Mouse (Mus musculus) small intestine, adult 2 months (tissue): Measurements from ENCODE around the gene Foxc2. TPM values are rescaled to one million over a fixed set of nuclear protein-coding genes. Genes with fewer than 3 reads are reported as not detected.
"Not testable (repeated sequence)": the region's sequence is repeated elsewhere in the genome, so short reads cannot be mapped to it uniquely, and the experiment has no call there.

Experiments used
- H3K27ac ChIP-seq: fragments of 200-500 bp; 2 replicates; pipeline ENCODE4 v1.5.1; 2012; ENCODE audit warnings: low read depth, low read length, control low read depth, inconsistent platforms; ENCODE audit not compliant: insufficient read depth
- H3K27me3 ChIP-seq: fragments of 200-500 bp; 2 replicates; pipeline ENCODE4 v1.6.1; 2012; ENCODE audit warnings: mild to moderate bottlenecking, moderate library complexity, low read length, inconsistent platforms; ENCODE audit not compliant: control insufficient read depth, insufficient read depth
- H3K36me3 ChIP-seq: fragments of 200-500 bp; 2 replicates; pipeline ENCODE4 v1.6.1; 2012; ENCODE audit warnings: mild to moderate bottlenecking, low read length, control low read depth, inconsistent platforms; ENCODE audit not compliant: control insufficient read depth, insufficient read depth
- H3K4me1 ChIP-seq: fragments of 200-500 bp; 2 replicates; pipeline ENCODE4 v1.6.1; 2012; ENCODE audit warnings: low read length, inconsistent platforms, mixed read lengths; ENCODE audit not compliant: control insufficient read depth, insufficient read depth, insufficient read length
- H3K4me3 ChIP-seq: fragments of 200-500 bp; 2 replicates; pipeline ENCODE4 v1.5.1; 2012; ENCODE audit warnings: low read depth, mild to moderate bottlenecking, control low read depth, inconsistent platforms, low read length, moderate library complexity
- CTCF ChIP-seq: fragments of 200-500 bp; IDR thresholded peaks from 2 replicates; pipeline ENCODE4 v1.5.1; 2012; ENCODE audit warnings: low read depth, mild to moderate bottlenecking, control low read depth, inconsistent platforms, low read length, moderate library complexity, mixed read lengths; ENCODE audit not compliant: insufficient replicate concordance, insufficient read length; ENCODE audit errors: extremely low read depth
- POLR2A ChIP-seq: fragments of 200-500 bp; IDR thresholded peaks from 2 replicates; pipeline ENCODE4 v1.6.1; 2012; ENCODE audit warnings: low read depth, mild to moderate bottlenecking, control low read depth, inconsistent platforms, low read length, moderate library complexity
- WGBS: fragments of 180-500 bp; shearing (Covaris S2); methylation state at CpG from one replicate; pipeline ENCODE4 v1.1.7; 2018; 5-methylcytosine and 5-hydroxymethylcytosine counted together
- polyA plus RNA-seq: library from polyadenylated mRNA; depleted of rRNA; stranded (reverse); fragments of >200 nt; gene quantifications from 2 replicates; pipeline ENCODE4 v1.2.3, GENCODE M21; 2012

The Foxc2 gene
- polyA plus RNA-seq, 1 experiment: 0.53 TPM

GRCm38 (mm10) chr8:121134102-121134501, 18.1 kb downstream of the Foxc2 start:
- Histone ChIP-seq H3K4me3 (no peak overlapping the region), H3K27ac (no peak overlapping the region), H3K4me1 (no peaks in the 10 kb centered on the region), H3K36me3 (no peaks in the 10 kb centered on the region), H3K27me3 (peaks cover 9% of the 10 kb centered on the region)
- no peak for TF ChIP-seq CTCF
- no peak for TF ChIP-seq POLR2A
- WGBS: 82% methylated on average over 10 of the region's 10 CpGs

- WGBS: 84% methylated on average over 11 of the region's 11 CpGs
- Histone ChIP-seq H3K27ac (no peak overlapping the region), H3K4me1 (no peaks in the 10 kb centered on the region), H3K27me3 (peaks cover 5% of the 10 kb centered on the region; the same call in 1 of the 2 replicates), H3K36me3 (no peaks in the 10 kb centered on the region), H3K4me3 (no peak overlapping the region)
- no peak for TF ChIP-seq CTCF
- TF ChIP-seq POLR2A: no peak
These were observed 18.5 kb downstream of the Foxc2 start for GRCm38 (mm10) chr8:121134512-121134911.

- 92% methylated on average over 6 of the region's 6 CpGs for WGBS
- no peaks in the 10 kb centered on the region for H3K27me3 ChIP-seq
- no peak overlapping the region for H3K27ac ChIP-seq
- H3K4me1 ChIP-seq: no peaks in the 10 kb centered on the region
- no peaks in the 10 kb centered on the region for H3K36me3 ChIP-seq
- H3K4me3 ChIP-seq: no peak overlapping the region
- TF ChIP-seq POLR2A (no peak), CTCF (no peak)
These were observed 20.9 kb downstream of the Foxc2 start for GRCm38 (mm10) chr8:121136856-121137255.

- H3K27me3 ChIP-seq, H3K4me3 ChIP-seq, H3K4me1 ChIP-seq, H3K36me3 ChIP-seq, H3K27ac ChIP-seq: not testable (repeated sequence)
- 51% methylated on average over 4 of the region's 6 CpGs for WGBS
These were observed 29.6 kb downstream of the Foxc2 start for GRCm38 (mm10) chr8:121145457-121146134.

- WGBS: 8% methylated on average over 8 of the region's 8 CpGs
- no peaks in the 10 kb centered on the region for H3K4me1 ChIP-seq
- no peak for TF ChIP-seq POLR2A
- TF ChIP-seq CTCF: no peak
- H3K27me3 ChIP-seq: no peaks in the 10 kb centered on the region
- no peaks in the 10 kb centered on the region for H3K36me3 ChIP-seq
- H3K27ac ChIP-seq: no peak overlapping the region
- no peak overlapping the region for H3K4me3 ChIP-seq
These were observed 32.7 kb downstream of the Foxc2 start for GRCm38 (mm10) chr8:121148573-121149083.

- Histone ChIP-seq H3K4me3 (no peak overlapping the region), H3K4me1 (no peaks in the 10 kb centered on the region), H3K27ac (no peak overlapping the region), H3K36me3 (no peaks in the 10 kb centered on the region), H3K27me3 (no peaks in the 10 kb centered on the region)
- 55% methylated on average over 12 of the region's 12 CpGs for WGBS
- TF ChIP-seq POLR2A (no peak), CTCF (no peak)
These were observed 36.4 kb downstream of the Foxc2 start for GRCm38 (mm10) chr8:121152394-121152793.

GRCm38 (mm10) chr8:121156990-121157491, 41.1 kb downstream of the Foxc2 start:
- Histone ChIP-seq H3K27ac (no peak overlapping the region), H3K4me1 (no peaks in the 10 kb centered on the region), H3K4me3 (no peak overlapping the region), H3K27me3 (no peaks in the 10 kb centered on the region), H3K36me3 (no peaks in the 10 kb centered on the region)
- WGBS: 82% methylated on average over 7 of the region's 7 CpGs
- TF ChIP-seq POLR2A (no peak), CTCF (no peak)
